Mouse (Mus musculus): ENCODE data around the gene Secisbp2.

DNA sequence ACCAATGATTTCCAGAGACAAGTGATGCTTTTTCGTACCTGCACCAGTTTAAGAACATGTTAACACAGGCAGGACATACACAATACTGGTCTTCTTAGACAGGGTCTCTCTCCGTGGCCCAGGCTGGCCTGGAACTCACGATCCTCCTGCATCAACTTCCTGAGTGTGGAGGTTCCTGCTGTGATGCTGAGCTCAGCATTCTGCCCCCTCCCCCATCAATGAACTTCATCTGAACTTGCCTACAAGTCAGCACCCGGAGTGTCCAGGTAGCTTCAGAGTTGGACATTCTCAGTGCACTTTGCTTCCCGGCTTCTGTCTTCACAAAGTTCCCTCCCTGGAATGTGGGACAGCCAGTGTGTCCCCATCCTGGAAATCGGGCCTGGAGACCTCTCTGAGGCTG lies 73.1 kb downstream of the Secisbp2 start:
- TF ChIP-seq CTCF (IDR thresholded peaks at IDR 0.05; ENCODE audit: low read depth) (no peak), EP300 (optimal IDR thresholded peaks at IDR 0.05) (no peak)
